Mouse (Mus musculus): ENCODE data around the gene Col16a1.

DNA sequence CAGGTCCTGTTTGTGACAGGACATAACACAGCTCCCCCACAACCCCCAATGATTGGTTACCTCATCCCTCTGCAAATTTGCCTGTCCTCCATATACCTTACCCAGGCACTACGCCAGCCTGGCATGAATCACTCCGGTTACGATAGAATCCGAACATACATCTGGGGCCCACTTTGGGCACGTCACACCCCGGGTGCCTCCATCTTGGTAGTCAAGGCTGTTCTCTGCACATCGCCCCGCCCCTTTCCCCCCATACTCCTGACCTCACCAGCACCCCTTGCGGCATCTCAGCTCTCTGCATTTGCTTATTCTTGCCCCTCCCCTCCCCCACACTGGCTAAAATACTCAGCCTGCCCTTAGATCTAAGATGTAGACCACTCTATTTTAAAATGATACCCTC, 42.0 kb upstream of the Col16a1 start:
- TF ChIP-seq CTCF (IDR thresholded peaks at IDR 0.05; ENCODE audit: low read depth, low read length): no peak
- no peak for TF ChIP-seq TAL1 (conservative IDR thresholded peaks at IDR 0.05; ENCODE audit: low read depth, low read length)
- TF ChIP-seq GATA1 (IDR thresholded peaks at IDR 0.05; ENCODE audit: borderline replicate concordance, low read length): no peak
